Mouse (Mus musculus): ENCODE data around the gene Tmigd3.

DNA sequence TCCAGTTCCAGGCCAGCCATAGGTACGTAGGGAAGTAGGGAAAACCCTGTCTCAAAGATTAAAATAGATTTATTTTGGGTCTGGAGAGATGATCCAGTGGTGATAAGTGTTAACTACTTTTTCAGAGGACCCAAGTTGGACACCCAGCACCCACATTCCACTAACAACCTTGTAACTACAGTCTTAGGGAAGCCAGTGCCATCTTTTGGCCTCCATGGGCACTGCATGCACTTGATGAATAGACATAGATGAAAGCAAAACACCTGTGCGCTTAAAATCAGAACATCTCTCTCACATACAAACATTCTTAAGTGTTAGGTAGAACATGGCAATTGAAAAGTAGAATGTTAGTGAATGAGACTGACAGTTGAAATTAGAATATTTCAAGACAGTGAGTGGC, 90.0 kb downstream of the Tmigd3 start:
- no peak for TF ChIP-seq POLR2A (IDR thresholded peaks at IDR 0.05; ENCODE audit: insufficient read depth, low read depth, low read length)
- peak; percentile 51 for TF ChIP-seq CTCF (IDR thresholded peaks at IDR 0.05)

All from heart, adult 2 months (tissue).